Mouse (Mus musculus) midbrain, embryonic 16.5 days (tissue): ENCODE measurements around the gene Rorc. TPM values are rescaled to one million over a fixed set of nuclear protein-coding genes. Genes with fewer than 3 reads are reported as not detected.

ENCODE experiments used
- ATAC-seq: fragments of 200-750 bp; cut with Nextera tagmentation; 2 replicates; pipeline ENCODE4 v1.8.0; 2017; ENCODE audit warnings: moderate TSS enrichment
- H3K27ac ChIP-seq: fragments of 300-500 bp; sonication (generic); 2 replicates; pipeline ENCODE4 v1.5.1; 2014; ENCODE audit warnings: mild to moderate bottlenecking, low read length, mixed read lengths
- H3K27me3 ChIP-seq: fragments of 300-500 bp; sonication (generic); 2 replicates; pipeline ENCODE4 v1.6.1; 2014; ENCODE audit warnings: low read depth, low read length, mixed read lengths; ENCODE audit not compliant: control insufficient read depth, insufficient read depth
- H3K36me3 ChIP-seq: fragments of 300-500 bp; sonication (generic); 2 replicates; pipeline ENCODE4 v1.6.1; 2014; ENCODE audit warnings: mild to moderate bottlenecking, low read length, moderate library complexity, mixed read lengths; ENCODE audit not compliant: control insufficient read depth, insufficient read depth
- H3K4me1 ChIP-seq: fragments of 300-500 bp; sonication (generic); 2 replicates; pipeline ENCODE4 v1.6.1; 2014; ENCODE audit warnings: mild to moderate bottlenecking, low read length, mixed read lengths; ENCODE audit not compliant: control insufficient read depth, insufficient read depth
- H3K4me2 ChIP-seq: fragments of 300-500 bp; sonication (generic); 2 replicates; pipeline ENCODE4 v1.6.1; 2014; ENCODE audit warnings: mild to moderate bottlenecking, low read length, mixed read lengths
- H3K4me3 ChIP-seq: fragments of 300-500 bp; sonication (generic); 2 replicates; pipeline ENCODE4 v1.5.1; 2014; ENCODE audit warnings: low read depth, mild to moderate bottlenecking, low read length, moderate library complexity, mixed read lengths
- H3K9ac ChIP-seq: fragments of 300-500 bp; sonication (generic); 2 replicates; pipeline ENCODE4 v1.6.1; 2014; ENCODE audit warnings: low read depth, low read length, mixed read lengths
- H3K9me3 ChIP-seq: fragments of 300-500 bp; sonication (generic); replicated peaks from 2 replicates; pipeline ENCODE4 v1.6.1; 2014; ENCODE audit warnings: mild to moderate bottlenecking, low read length, mixed read lengths; ENCODE audit not compliant: control insufficient read depth, poor library complexity, severe bottlenecking
- WGBS: fragments of 180-500 bp; shearing (Covaris S2); extraction: QIAGEN DNeasy Blood & Tissue Kit; methylation state at CpG from one replicate; pipeline ENCODE4 v1.1.7; 2014; 5-methylcytosine and 5-hydroxymethylcytosine counted together
- polyA plus RNA-seq: library from polyadenylated mRNA; unstranded; fragments of >200 nt; fragmentation: Nextera tagmentation; extraction: Ambion mirVana; gene quantifications from 2 replicates; pipeline ENCODE4 v1.2.1, GENCODE M21; 2015

Gene Rorc
- polyA plus RNA-seq, 1 experiment from 2014 or later = 0.49 TPM

DNA sequence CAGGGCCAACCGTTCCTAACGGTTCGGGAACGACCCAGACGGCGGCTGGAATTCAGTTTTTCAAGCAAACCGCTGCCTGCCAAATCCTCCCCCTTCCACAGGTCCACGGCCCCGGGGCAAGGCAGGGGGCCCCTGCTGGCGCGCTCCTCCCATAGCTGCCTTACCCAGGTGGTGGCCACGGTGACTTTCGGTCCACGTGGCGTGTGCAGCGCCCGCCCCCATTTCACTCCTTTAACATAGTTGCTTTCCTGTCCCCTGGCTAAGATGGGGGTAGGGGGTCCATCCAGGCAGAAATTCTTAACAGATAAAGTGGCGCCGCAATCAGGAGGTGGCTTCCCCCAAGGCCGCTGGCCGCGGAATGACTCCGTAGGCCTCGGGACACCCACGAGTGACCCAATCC is 39.9 kb downstream of the Rorc start:
- Histone ChIP-seq H3K4me1 (peaks cover 14% of the 10 kb centered on the region), H3K4me2 (peak overlapping the region; percentile 95), H3K9ac (peak overlapping the region; percentile 80), H3K27ac (peak overlapping the region; percentile 87), H3K4me3 (peak overlapping the region; percentile 84), H3K36me3 (0 out of 2 replicates have a peak, but pooled peaks cover 1% of the 10 kb centered on the region), H3K9me3 (no peaks in the 10 kb centered on the region), H3K27me3 (no peaks in the 10 kb centered on the region)
- ATAC-seq = peak; percentile 72
- WGBS = 1% methylated on average over 25 of the region's 25 CpGs

DNA sequence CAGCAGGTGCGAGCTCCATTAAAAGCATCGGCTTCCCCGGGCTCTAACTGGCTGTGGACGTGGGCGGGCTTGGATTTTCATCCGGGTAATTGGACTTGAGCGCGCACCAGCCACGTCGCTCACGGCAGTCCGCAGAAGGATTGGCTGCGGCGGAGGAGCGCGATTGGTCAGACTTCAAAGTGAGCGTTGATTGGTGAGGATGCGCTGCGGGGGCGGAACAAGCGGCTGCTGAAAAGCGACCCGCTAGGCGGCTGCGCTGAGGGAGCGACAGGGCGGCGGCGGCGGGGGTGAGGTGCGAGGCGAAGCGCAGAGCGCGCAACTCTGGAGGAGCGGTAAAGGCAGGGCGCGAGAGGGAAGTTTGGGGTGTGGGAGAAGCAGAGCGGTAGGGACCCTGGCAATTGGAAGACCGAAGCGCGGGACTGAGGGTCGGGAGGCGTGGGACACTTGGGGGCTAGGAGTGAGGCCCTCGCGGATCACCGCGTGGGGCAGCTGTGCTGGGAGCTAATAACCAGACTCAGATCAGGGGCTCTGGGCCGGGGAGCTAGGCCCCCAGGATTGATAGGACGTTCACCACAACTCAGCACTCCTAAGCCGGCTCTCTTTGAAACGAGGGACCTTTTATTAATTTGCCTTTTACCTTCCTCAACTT is 40.6 kb downstream of the Rorc start, which contains the start of gene Tdrkh:
Gene Tdrkh (plus strand): TSS at position 243 of the 649 bp plus-strand sequence.
- Histone ChIP-seq H3K4me3 (peak within 1 kb of the TSS; percentile 84), H3K4me1 (peaks cover 14% of the 10 kb centered on the region), H3K27ac (peak within 1 kb of the TSS; percentile 87), H3K36me3 (no peaks in the 10 kb centered on the region), H3K9me3 (no peaks in the 10 kb centered on the region), H3K27me3 (no peaks in the 10 kb centered on the region), H3K9ac (peak within 1 kb of the TSS; percentile 82), H3K4me2 (peak within 1 kb of the TSS; percentile 95)
- ATAC-seq = peak; percentile 100
- WGBS = 3% methylated on average over 52 of the region's 52 CpGs

- H3K9me3 ChIP-seq = no peaks in the 10 kb centered on the region
- H3K4me3 ChIP-seq = no peak overlapping the region
- 86% methylated on average over 2 of the region's 2 CpGs for WGBS
- H3K9ac ChIP-seq = no peak overlapping the region
- no peaks in the 10 kb centered on the region for H3K27me3 ChIP-seq
- ATAC-seq = no peak
- H3K27ac ChIP-seq = no peak overlapping the region
- H3K4me1 ChIP-seq = no peaks in the 10 kb centered on the region
- peaks cover 8% of the 10 kb centered on the region; the same call in 1 of the 2 replicates for H3K36me3 ChIP-seq
- H3K4me2 ChIP-seq = no peak overlapping the region
Observed at GRCm38 (mm10) chr3:94430980-94431379, 58.4 kb downstream of the Rorc start.

DNA sequence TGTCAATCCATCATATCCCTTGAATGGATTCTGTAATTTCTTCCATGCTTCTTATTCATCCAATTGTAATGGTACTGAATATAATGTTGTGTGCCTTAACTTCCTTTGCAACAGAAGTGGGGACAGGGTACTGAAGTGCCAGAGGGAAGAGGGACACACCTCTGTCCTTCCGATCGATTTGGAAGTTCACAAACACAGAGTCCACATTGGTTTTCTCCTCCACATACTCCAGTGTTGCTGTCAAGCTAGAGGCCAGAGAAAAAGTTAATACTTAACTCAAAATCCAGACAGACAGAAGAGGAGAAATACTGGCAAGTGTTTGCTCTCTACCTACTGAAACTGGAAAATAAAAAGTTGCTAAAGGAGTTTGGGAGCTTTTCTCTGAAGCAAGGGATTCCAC is 61.7 kb downstream of the Rorc start:
- H3K27ac ChIP-seq = no peak overlapping the region
- H3K4me1 ChIP-seq = no peaks in the 10 kb centered on the region
- no peaks in the 10 kb centered on the region for H3K9me3 ChIP-seq
- no peak for ATAC-seq
- no peak overlapping the region for H3K4me2 ChIP-seq
- H3K36me3 ChIP-seq = 0 out of 2 replicates have a peak, but pooled peaks cover 4% of the 10 kb centered on the region
- no peaks in the 10 kb centered on the region for H3K27me3 ChIP-seq
- 97% methylated on average over 2 of the region's 2 CpGs for WGBS
- no peak overlapping the region for H3K4me3 ChIP-seq
- H3K9ac ChIP-seq = no peak overlapping the region

- Histone ChIP-seq H3K4me1 (no peaks in the 10 kb centered on the region), H3K27ac (no peak overlapping the region), H3K9ac (no peak overlapping the region), H3K9me3 (no peaks in the 10 kb centered on the region), H3K36me3 (no peaks in the 10 kb centered on the region), H3K27me3 (peaks cover 5% of the 10 kb centered on the region; the same call in 1 of the 2 replicates), H3K4me3 (no peak overlapping the region), H3K4me2 (no peak overlapping the region)
- no peak for ATAC-seq
- 87% methylated on average over 9 of the region's 9 CpGs for WGBS
Observed at GRCm38 (mm10) chr3:94436420-94436819, 63.8 kb downstream of the Rorc start.

DNA sequence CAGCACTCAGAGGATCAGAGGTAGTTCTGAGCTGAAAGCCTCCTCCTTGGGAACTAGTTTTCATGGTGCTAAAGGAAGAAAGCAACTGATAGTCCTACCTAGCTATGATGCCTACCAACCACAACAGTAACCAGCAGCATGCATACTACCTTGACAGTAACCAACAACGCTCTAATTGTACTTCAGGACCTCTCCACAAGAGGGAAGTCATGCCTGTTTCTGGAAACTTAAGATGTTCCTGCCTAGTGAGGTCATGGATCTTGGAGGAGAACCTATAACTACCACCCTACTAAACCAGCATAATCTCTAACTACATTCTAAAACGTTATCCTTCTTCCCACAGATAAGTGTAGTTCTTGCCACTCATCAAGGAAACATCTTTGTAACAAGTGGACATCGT is 68.6 kb downstream of the Rorc start:
- Histone ChIP-seq H3K4me3 (no peak overlapping the region), H3K4me1 (peaks cover 9% of the 10 kb centered on the region), H3K4me2 (no peak overlapping the region), H3K9me3 (no peaks in the 10 kb centered on the region), H3K27me3 (peaks cover 5% of the 10 kb centered on the region; the same call in 1 of the 2 replicates), H3K9ac (no peak overlapping the region), H3K36me3 (peaks cover 6% of the 10 kb centered on the region), H3K27ac (no peak overlapping the region)
- 36% methylated on average over 3 of the region's 3 CpGs for WGBS
- no peak for ATAC-seq

DNA sequence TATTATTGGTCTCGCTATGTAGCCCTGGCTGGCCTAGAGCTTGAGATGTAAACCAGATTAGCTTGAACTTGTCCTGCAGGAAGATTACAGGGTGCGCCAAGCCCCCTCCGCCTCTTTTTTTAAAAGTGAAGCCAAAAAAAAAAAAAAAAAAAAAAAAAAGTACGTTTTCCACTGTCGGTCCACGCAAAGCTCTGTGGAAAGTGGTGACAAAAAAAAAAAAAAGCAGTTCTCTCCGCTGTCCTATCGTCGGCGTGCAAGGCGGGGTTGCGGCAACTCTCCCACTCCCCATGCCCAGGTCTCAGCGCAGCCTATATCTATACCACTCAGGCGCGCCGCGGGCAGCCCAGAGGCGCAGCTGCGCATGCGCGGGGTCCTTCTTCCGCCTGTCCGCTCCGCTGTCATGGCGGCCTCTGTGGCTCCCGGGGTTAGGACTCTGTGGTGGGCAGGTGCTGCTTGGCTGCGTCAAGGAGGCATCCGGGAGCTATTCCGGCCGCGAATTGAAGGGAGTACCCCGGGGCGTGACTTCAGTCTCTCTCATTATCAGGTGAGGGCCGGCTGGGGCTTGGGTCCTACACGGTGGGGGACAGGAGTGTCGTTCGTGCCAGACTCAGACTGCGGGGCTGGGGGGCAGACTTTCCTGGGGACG is 70.5 kb downstream of the Rorc start, which contains the start of gene Mrpl9:
Gene Mrpl9 (plus strand): TSS at position 368 of the 646 bp plus-strand sequence.
- under 1% methylated on average over 39 of the region's 39 CpGs for WGBS
- Histone ChIP-seq H3K27ac (peak within 1 kb of the TSS; percentile 72), H3K4me2 (peak within 1 kb of the TSS; percentile 75), H3K9ac (peak within 1 kb of the TSS; percentile 93), H3K4me3 (peak within 1 kb of the TSS; percentile 91), H3K4me1 (peaks cover 9% of the 10 kb centered on the region), H3K27me3 (peaks cover 5% of the 10 kb centered on the region; the same call in 1 of the 2 replicates), H3K36me3 (peaks cover 23% of the 10 kb centered on the region), H3K9me3 (no peaks in the 10 kb centered on the region)
- peak; percentile 98 for ATAC-seq

DNA sequence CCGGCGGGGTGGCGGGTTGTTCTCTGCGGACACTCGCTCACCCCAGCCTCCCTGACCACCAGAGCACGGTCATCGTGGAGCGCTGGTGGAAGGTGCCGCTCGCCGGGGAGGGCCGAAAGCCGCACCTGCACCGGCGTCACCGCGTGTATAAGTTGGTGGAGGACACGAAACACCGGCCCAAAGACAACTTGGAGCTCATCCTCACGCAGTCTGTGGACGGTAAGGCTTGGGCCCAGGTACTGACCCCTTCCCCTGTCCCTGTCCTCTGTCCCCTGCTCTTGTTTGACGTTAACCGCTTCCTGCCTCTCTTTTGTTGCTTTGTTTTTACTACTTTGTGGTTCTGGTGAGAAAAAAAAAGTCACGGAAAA is 71.0 kb downstream of the Rorc start, which contains the start of gene Oaz3:
Gene Oaz3 (minus strand): TSS at position 319 of the 368 bp plus-strand sequence.
- H3K9ac ChIP-seq = peak within 1 kb of the TSS; percentile 93
- H3K27me3 ChIP-seq = peaks cover 5% of the 10 kb centered on the region; the same call in 1 of the 2 replicates
- peaks cover 9% of the 10 kb centered on the region for H3K4me1 ChIP-seq
- no peak for ATAC-seq
- peak within 1 kb of the TSS; percentile 72 for H3K27ac ChIP-seq
- peaks cover 27% of the 10 kb centered on the region for H3K36me3 ChIP-seq
- peak within 1 kb of the TSS; percentile 91 for H3K4me3 ChIP-seq
- no peaks in the 10 kb centered on the region for H3K9me3 ChIP-seq
- H3K4me2 ChIP-seq = peak within 1 kb of the TSS; percentile 75
- 2% methylated on average over 22 of the region's 24 CpGs for WGBS
